Comparison of ENCODE assay signal across 24 mouse cellular contexts in the genomic region with DNA sequence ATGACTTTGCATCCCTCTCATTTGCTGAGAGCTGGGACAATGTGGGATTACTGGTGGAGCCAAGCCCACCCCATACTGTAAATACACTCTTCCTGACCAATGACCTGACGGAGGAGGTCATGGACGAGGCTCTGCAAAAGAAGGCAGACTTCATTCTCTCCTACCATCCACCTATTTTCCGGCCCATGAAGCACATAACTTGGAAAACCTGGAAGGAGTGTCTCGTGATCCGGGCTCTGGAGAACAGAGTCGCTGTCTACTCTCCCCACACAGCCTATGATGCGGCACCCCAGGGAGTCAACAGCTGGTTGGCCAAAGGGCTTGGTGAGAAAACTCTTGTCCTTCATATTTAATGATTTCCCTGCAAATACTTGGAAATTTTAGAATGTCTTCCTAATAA. TPM values are rescaled to one million over a fixed set of nuclear protein-coding genes. Genes with fewer than 3 reads are reported as not detected.
DNase-seq lines count a peak whose midpoint lies in the region; ATAC-seq and TF ChIP-seq lines count a peak whose summit lies in the region.
"Had no signal": no experiment of that assay in that cellular context is flagged by ENCODE, and none has a peak within 500 bp of the region (broad histone marks: within the 10 kb centered on the region; RNA-seq: fewer than 3 reads in every experiment).

No protein-coding gene starts in this region.

- no peak for TF ChIP-seq POLR2A in kidney, adult 2 months (IDR thresholded peaks at IDR 0.05; ENCODE audit: low read depth, low read length)

- DNase-seq in kidney, adult 2 months = peak; percentile 74
- DNase-seq in kidney, adult 9 months = peak; percentile 61
- peak; percentile 41 for DNase-seq in kidney, postnatal 10 days
- DNase-seq in kidney, postnatal 36 days = peak; percentile 43 to 54
- DNase-seq: adrenal gland, adult 2 months; adrenal gland, postnatal 14 days; cerebellum, adult 11 months; cerebellum, adult 2 months; cerebellum, adult 9-11 months; cerebellum, postnatal 25 days; gastrocnemius, adult 2 months; gastrocnemius, postnatal 14 days; heart, adult 11 months had no signal

- no peak overlapping the region for H3K9ac ChIP-seq in kidney, embryonic 14.5 days (ENCODE audit: low read depth, low read length)
- no peak overlapping the region for H3K9ac ChIP-seq in midbrain, embryonic 16.5 days (ENCODE audit: low read depth, low read length)
- H3K9ac ChIP-seq: embryonic facial prominence, embryonic 13.5 days; hindbrain, embryonic 12.5 days had no signal

- H3K4me3 ChIP-seq in kidney, adult 2 months (ENCODE audit: insufficient read depth, low read depth, low read length) = no peak overlapping the region
- no peak overlapping the region for H3K4me3 ChIP-seq in kidney, embryonic 14.5 days (ENCODE audit: low read length)
- no peak overlapping the region for H3K4me3 ChIP-seq in midbrain, embryonic 16.5 days (ENCODE audit: low read depth, low read length)
- H3K4me3 ChIP-seq: embryonic facial prominence, embryonic 13.5 days; erythroblast, embryonic 14.5 days; gastrocnemius, adult 2 months; hindbrain, embryonic 12.5 days; hindbrain, embryonic 15.5 days had no signal

- H3K27me3 ChIP-seq in kidney, adult 2 months (replicated peaks; ENCODE audit: control insufficient read depth, insufficient read depth, low read length) = no peaks in the 10 kb centered on the region
- H3K27me3 ChIP-seq in kidney, embryonic 14.5 days (ENCODE audit: control insufficient read depth, insufficient read depth, low read length) = no peaks in the 10 kb centered on the region
- no peaks in the 10 kb centered on the region for H3K27me3 ChIP-seq in midbrain, embryonic 16.5 days (ENCODE audit: control insufficient read depth, insufficient read depth, low read depth, low read length)
- H3K27me3 ChIP-seq: embryonic facial prominence, embryonic 13.5 days; forebrain, embryonic 13.5 days; hindbrain, embryonic 12.5 days; hindbrain, embryonic 15.5 days had no signal

- WGBS in kidney, adult 2 months = 64% methylated on average over 7 of the region's 7 CpGs
- 84% methylated on average over 7 of the region's 7 CpGs for WGBS in kidney, embryonic 14.5 days
- 94% methylated on average over 7 of the region's 7 CpGs for WGBS in midbrain, embryonic 16.5 days

- no peaks in the 10 kb centered on the region for H3K9me3 ChIP-seq in kidney, embryonic 14.5 days (ENCODE audit: control insufficient read depth, low read length)
- H3K9me3 ChIP-seq in midbrain, embryonic 16.5 days (replicated peaks; ENCODE audit: control insufficient read depth, low read length, poor library complexity, severe bottlenecking) = no peaks in the 10 kb centered on the region
- H3K9me3 ChIP-seq: embryonic facial prominence, embryonic 10.5 days; embryonic facial prominence, embryonic 13.5 days; forebrain, embryonic 13.5 days; hindbrain, embryonic 12.5 days; hindbrain, embryonic 15.5 days had no signal

- ATAC-seq in kidney, embryonic 14.5 days (ENCODE audit: low FRiP score, low TSS enrichment) = no peak
- ATAC-seq in midbrain, embryonic 16.5 days = no peak
- ATAC-seq: CD4-positive, CD25-positive, alpha-beta regulatory T cell, adult 4 months; forebrain, embryonic 13.5 days; forebrain, embryonic 16.5 days had no signal

- no peaks in the 10 kb centered on the region; the same call in 1 of the 2 replicates for H3K36me3 ChIP-seq in kidney, adult 2 months (ENCODE audit: control insufficient read depth, insufficient read depth, low read length)
- H3K36me3 ChIP-seq in kidney, embryonic 14.5 days (ENCODE audit: control insufficient read depth, insufficient read depth, low read length) = peaks cover 36% of the 10 kb centered on the region
- H3K36me3 ChIP-seq in midbrain, embryonic 16.5 days (ENCODE audit: control insufficient read depth, insufficient read depth, low read length) = peaks cover 18% of the 10 kb centered on the region

- peaks cover 2% of the 10 kb centered on the region; the same call in 1 of the 2 replicates for H3K4me1 ChIP-seq in kidney, adult 2 months (ENCODE audit: control insufficient read depth, insufficient read depth, low read length)
- peaks cover 12% of the 10 kb centered on the region; the same call in 1 of the 2 replicates for H3K4me1 ChIP-seq in kidney, embryonic 14.5 days (ENCODE audit: control insufficient read depth, insufficient read depth, low read length)
- H3K4me1 ChIP-seq in midbrain, embryonic 16.5 days (ENCODE audit: control insufficient read depth, insufficient read depth, low read length) = peaks cover 21% of the 10 kb centered on the region

- H3K27ac ChIP-seq in kidney, adult 2 months (ENCODE audit: insufficient read depth, low read depth, low read length) = no peak overlapping the region
- H3K27ac ChIP-seq in kidney, embryonic 14.5 days (ENCODE audit: low read depth, low read length) = no peak overlapping the region
- no peak overlapping the region for H3K27ac ChIP-seq in midbrain, embryonic 16.5 days (ENCODE audit: low read length)
- H3K27ac ChIP-seq: embryonic facial prominence, embryonic 10.5 days; embryonic facial prominence, embryonic 13.5 days; forebrain, embryonic 13.5 days; gastrocnemius, adult 2 months; hindbrain, embryonic 12.5 days; hindbrain, embryonic 15.5 days had no signal

- no peak overlapping the region for H3K4me2 ChIP-seq in kidney, embryonic 14.5 days (replicated peaks; ENCODE audit: low read depth, low read length)
- H3K4me2 ChIP-seq in midbrain, embryonic 16.5 days (ENCODE audit: low read length) = no peak overlapping the region
- H3K4me2 ChIP-seq: heart, embryonic 11.5 days; hindbrain, embryonic 15.5 days had no signal

- TF ChIP-seq CTCF in kidney, adult 2 months (conservative IDR thresholded peaks at IDR 0.05; ENCODE audit: insufficient read depth, insufficient read length, low read depth, low read length) = no peak

RNA-seq across cellular contexts. Expression of a gene that starts 2.5 kb away (rescaled TPM):
- polyA plus RNA-seq in kidney, adult 2 months (2012; rRNA removed) = 18.4 and 25.5 TPM in 2 replicates
- polyA plus RNA-seq in kidney, embryonic 14.5 days (2014; fragmentation: Nextera tagmentation; extraction: Ambion mirVana) = 56.1 and 74.5 TPM in 2 replicates
- polyA plus RNA-seq in midbrain, embryonic 16.5 days (2015; fragmentation: Nextera tagmentation; extraction: Ambion mirVana) = 49.8 and 50.2 TPM in 2 replicates

RNA-seq across cellular contexts. Expression of a gene that starts 2.8 kb away (rescaled TPM):
- 19.7 and 21.3 TPM in 2 replicates for polyA plus RNA-seq in kidney, adult 2 months (2012; rRNA removed)
- 57.2 and 57.3 TPM in 2 replicates for polyA plus RNA-seq in kidney, embryonic 14.5 days (2014; fragmentation: Nextera tagmentation; extraction: Ambion mirVana)
- polyA plus RNA-seq in midbrain, embryonic 16.5 days (2015; fragmentation: Nextera tagmentation; extraction: Ambion mirVana) = 56.9 and 57.5 TPM in 2 replicates

RNA-seq across cellular contexts. Expression of a gene that starts 23.9 kb away (rescaled TPM):
- polyA plus RNA-seq in kidney, adult 2 months (2012; rRNA removed) = 35.1 and 45.9 TPM in 2 replicates
- 205 and 214 TPM in 2 replicates for polyA plus RNA-seq in kidney, embryonic 14.5 days (2014; fragmentation: Nextera tagmentation; extraction: Ambion mirVana)
- 178 and 188 TPM in 2 replicates for polyA plus RNA-seq in midbrain, embryonic 16.5 days (2015; fragmentation: Nextera tagmentation; extraction: Ambion mirVana)

RNA-seq across cellular contexts. Expression of a gene that starts 55.1 kb away (rescaled TPM):
- 24.8 and 32.2 TPM in 2 replicates for polyA plus RNA-seq in kidney, adult 2 months (2012; rRNA removed)
- 297 and 476 TPM in 2 replicates for polyA plus RNA-seq in kidney, embryonic 14.5 days (2014; fragmentation: Nextera tagmentation; extraction: Ambion mirVana)
- polyA plus RNA-seq in midbrain, embryonic 16.5 days (2015; fragmentation: Nextera tagmentation; extraction: Ambion mirVana) = 346 and 351 TPM in 2 replicates

RNA-seq across cellular contexts. Expression of a gene that starts 57.1 kb away (rescaled TPM):
- 7.0 and 8.7 TPM in 2 replicates for polyA plus RNA-seq in kidney, adult 2 months (2012; rRNA removed)
- 26.4 and 36.6 TPM in 2 replicates for polyA plus RNA-seq in kidney, embryonic 14.5 days (2014; fragmentation: Nextera tagmentation; extraction: Ambion mirVana)
- 15.1 and 17.2 TPM in 2 replicates for polyA plus RNA-seq in midbrain, embryonic 16.5 days (2015; fragmentation: Nextera tagmentation; extraction: Ambion mirVana)
